Mouse (Mus musculus) small intestine, adult 2 months (tissue): ENCODE results near the gene Fhdc1.

Experiments
- CTCF ChIP-seq: fragments of 200-500 bp; IDR thresholded peaks from 2 replicates; pipeline ENCODE4 v1.5.1; 2012; ENCODE audit warnings: low read depth, mild to moderate bottlenecking, control low read depth, inconsistent platforms, low read length, moderate library complexity, mixed read lengths; ENCODE audit not compliant: insufficient replicate concordance, insufficient read length; ENCODE audit errors: extremely low read depth
- POLR2A ChIP-seq: fragments of 200-500 bp; IDR thresholded peaks from 2 replicates; pipeline ENCODE4 v1.6.1; 2012; ENCODE audit warnings: low read depth, mild to moderate bottlenecking, control low read depth, inconsistent platforms, low read length, moderate library complexity

- TF ChIP-seq CTCF (no peak), POLR2A (no peak)
These were observed 21.9 kb upstream of the Fhdc1 start for GRCm38 (mm10) chr3:84502101-84502500.
